Mouse (Mus musculus): ENCODE data around the gene Desi2.
"Not testable (repeated sequence)": the region's sequence is repeated elsewhere in the genome, so short reads cannot be mapped to it uniquely, and the experiment has no call there.

The Desi2 gene

DNA sequence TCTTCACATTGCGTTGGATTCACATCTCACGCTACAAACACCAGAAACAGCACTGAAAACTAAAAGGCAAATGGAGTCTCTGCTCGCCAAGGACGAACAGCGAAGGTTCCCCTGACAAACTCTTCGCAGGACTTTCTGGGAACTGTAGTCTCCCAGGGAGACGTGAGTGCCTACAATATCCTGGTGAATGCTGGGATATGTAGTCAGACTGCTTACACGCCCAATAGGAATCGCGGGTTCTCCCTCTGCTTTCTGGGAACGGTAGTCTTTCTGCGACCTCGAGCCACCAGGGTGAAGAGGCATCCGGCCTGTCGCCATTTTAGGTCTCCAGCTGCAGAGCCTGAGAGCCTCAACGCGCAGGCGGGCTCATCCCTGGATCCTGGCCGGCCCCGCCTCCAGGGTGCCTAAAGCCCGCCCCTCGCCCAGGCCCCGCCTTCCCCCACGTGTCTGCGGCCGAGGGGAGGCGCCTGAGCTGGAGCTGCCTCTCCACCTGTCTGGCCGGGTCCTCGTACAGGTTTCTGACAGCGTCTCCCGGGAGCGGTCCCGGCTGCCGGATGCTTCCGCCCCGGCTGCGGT, at the start of gene Desi2:
Desi2 (plus strand) TSS at position 202 of the 576 bp plus-strand sequence.
- in situ Hi-C loops (cut with MseI, MboI) = not testable (repeated sequence)

DNA sequence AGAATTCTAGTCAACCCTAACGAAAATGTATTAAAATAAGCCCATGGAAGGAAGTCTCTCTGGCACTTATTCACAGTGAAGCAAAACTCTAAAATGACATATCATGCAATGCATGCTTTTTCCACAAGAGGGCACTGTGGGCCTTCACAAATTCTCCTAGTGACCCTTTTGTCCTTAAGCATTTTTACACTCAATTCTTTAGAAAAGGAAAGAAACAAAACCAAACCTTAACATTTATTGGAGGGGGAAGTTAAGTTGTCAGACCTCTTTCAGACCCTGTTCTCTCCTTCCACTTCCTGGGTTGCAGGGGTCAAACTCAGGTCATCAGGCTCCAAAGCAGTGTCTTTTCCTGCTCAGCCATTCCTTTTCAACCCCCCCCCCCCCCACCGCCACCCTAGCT, 40.7 kb upstream of the Desi2 start:
- in situ Hi-C loops (cut with MseI, MboI) = loop anchor here in 1 of 2 experiments (10.0 kb wide), 1 partner anchor 158 kb away; no protein-coding TSS in a partner anchor

DNA sequence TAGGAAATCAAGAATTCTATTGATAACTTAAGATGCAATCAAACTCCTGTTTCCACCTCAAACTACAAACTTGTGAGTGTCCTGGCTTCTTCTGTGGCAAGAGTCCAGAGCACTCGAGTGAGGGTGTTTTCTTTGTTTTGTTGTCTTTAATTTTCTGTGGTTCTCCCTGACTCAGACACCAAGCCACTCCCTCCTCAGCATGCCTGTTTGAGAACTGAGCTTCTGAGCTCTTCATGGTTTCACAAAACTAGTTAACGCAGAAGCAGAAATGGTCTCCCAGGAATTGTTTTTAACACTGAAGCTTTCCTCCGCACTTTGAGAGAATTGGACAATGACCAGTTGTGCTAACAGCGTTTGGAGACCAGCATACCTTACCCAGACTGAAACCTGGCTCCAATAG, 40.3 kb upstream of the Desi2 start:
- in situ Hi-C loops (cut with MseI, MboI) = loop anchor here in 1 of 2 experiments (10.0 kb wide), 1 partner anchor 158 kb away; no protein-coding TSS in a partner anchor

DNA sequence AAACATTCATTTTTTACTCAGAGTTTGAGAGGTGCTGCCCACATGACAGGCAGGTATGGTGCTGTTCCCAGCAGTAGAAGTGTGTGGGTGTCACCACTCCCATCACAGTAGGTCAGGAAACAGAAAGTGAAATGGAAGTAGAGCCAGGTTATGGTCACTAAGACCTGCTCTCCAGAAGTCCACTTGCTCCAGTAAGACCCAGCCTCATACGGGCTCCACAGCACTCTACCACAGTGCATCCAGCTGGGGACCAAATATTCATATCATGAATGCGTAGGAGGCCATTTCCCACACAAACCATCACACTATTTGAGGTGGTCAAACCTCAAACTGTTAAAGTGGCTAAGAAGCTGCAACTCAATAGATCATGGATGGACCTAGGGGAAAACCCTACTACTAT, 5.0 kb upstream of the Desi2 start:
- in situ Hi-C loops (cut with MseI, MboI) = no loop called here

DNA sequence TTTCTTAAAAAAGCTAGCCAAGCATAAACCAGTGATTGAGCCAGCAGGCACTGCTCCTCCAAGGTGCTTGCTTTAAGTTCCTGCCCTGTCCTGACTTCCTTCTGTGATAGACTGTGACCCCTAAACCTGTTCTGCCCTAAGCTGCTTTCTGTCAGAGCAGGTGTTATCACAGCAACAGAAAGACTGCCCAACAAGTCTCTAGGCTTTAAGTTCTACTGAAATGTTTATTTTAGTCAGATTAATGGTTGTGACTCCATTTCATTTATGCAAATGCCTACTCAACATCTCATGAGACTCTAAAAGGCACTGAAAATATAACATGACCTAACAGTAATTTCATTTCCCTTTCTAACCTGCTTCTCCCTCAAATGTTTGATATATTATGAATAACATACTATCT, 1.6 kb upstream of the Desi2 start:
- in situ Hi-C loops (cut with MseI, MboI) = no loop called here

DNA sequence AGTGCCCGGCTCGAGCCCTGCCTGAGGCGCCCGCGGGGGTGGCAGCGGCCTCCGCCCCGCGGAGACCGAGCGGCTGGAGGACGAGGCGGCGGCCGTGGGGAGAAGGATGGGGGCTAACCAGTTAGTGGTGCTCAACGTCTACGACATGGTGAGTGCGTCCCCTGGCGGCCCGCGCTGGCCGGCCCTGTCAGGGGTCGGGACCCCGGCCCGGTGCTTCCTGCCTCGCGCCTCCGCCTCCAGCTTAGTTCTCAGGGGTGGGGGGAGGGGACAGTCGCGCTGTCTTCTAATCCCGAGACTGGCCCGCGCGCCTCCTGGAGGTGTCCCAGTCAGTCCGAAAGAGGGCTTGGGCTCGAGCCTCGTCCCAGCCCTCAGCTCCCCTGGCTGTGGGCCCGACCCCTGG, 593 bp downstream of the Desi2 start:
- in situ Hi-C loops (cut with MseI, MboI) = not testable (repeated sequence)

DNA sequence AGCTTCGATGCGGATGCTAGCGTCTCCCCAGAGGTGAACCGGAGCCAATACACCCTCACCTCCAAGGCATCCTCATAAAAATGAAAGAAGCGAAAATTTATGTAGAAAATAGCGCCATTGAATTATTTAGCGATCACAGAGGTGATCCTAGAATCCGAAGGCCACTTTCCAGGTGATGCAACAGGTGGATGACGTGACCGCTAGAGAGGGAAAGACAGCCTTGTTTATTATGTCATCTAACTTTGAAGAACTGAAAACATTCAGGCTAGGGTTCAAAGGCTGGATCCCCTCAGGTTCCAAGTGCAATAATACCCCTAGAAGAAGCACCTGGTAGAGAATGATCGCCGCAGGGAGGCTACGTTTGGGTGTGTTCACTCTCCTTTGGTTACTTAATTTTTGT, 1.2 kb downstream of the Desi2 start:
- in situ Hi-C loops (cut with MseI, MboI) = no loop called here

DNA sequence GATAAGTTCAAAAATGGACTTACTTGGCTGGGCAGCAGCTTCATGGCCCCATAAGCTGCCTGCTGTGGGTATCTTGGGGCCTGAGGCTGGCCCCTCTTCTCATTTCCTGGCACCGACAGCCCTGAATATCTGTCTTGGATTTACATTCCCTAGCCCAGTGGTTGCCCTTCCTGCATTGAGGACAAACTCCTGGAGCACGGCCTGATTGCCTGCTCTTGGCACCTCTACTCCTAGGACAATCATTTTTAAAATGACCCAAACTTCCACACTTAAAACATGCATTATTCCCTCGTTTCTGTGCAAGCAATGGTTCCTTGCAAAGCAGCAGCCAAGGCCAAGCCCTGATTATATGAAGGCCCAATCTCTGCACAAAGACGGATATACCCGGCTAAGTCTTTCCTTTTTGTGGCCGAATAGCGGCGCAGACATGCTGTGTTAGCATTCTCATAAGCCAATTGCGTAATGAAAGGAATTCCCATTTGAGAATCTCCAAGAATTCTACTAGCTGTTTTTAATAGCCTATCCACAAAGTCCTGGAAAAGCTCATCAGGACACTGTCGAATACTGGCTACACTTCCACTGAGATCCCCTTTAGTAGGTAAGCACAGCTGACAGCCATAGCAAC, 18.6 kb downstream of the Desi2 start:
- in situ Hi-C loops (cut with MseI, MboI) = no loop called here

DNA sequence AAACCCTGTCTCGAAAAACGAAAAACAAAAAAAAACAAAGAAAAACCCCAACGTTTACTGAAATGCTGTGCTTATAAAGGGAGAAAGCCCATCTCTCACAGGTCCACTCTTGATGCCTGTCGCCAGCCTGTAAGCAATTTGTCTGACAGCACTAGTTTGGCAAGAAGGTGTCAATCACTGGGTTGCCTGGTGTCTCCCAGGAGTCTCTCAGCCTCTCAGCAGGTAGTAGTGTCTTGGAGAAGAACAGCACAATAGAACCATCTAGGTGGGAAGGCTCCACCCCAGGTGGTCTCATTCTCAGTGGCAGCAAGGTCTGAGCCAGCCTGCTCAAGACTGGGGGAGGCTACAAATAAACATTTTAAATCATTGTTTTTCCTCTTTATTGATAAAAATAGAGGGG, 20.6 kb downstream of the Desi2 start:
- in situ Hi-C loops (cut with MseI, MboI) = not testable (repeated sequence)

DNA sequence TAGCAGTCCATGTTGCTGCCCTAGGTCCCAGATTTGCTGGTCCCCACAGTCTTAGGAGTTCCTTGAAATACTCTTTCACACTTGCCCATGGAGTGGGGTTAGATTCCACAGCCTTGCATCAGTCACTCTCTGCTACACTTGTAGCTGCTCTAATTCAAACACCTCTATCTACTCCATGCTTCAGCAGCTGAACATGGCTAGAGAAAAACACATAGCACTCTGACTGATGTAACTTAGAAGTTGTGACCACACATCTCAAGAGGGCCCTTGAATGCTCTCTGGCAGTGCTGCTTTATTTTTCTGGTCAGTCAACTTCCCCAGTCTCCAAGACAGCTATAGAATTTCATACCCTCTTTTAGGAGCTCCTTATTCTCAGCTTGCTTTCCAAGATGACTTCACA, 22.7 kb downstream of the Desi2 start:
- in situ Hi-C loops (cut with MseI, MboI) = no loop called here

DNA sequence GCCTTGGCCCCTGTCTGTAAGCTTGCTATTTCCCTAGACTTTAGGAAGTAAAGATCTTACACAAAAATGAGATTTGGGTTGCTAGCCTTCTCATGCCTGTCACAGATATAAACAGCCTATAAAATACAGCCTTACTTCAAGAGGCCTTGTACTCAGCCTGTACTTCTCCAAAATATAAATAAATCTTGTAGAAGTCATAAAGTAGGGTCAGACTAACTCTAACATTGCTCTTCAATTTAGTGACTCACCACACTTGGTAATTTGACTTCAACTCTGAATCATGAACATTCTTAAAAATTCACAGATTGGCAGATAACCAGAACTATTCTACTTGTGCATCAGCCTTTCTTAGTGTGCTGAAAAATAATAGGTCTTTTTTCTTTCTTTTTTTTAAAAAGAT, 29.9 kb downstream of the Desi2 start:
- in situ Hi-C loops (cut with MseI, MboI) = no loop called here

DNA sequence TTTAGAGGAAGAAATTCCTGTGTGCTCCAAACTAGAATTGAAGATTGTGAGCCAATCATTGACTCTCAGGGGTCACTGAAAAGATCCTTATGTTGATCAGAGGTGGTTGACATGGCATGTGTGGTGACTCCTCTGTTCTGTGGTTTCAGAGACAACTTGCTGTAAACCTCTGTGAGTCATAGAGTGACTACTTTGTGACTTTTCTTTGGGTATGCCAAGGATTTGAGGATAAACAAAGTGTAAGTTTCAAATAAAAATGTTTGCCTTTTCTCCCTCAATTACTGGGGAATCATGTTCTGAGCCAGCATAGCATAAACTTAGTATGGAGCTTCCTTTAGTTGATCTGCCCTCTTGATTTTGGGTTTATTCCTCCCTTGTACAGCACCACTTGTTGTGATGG, 31.1 kb downstream of the Desi2 start:
- in situ Hi-C loops (cut with MseI, MboI) = no loop called here

DNA sequence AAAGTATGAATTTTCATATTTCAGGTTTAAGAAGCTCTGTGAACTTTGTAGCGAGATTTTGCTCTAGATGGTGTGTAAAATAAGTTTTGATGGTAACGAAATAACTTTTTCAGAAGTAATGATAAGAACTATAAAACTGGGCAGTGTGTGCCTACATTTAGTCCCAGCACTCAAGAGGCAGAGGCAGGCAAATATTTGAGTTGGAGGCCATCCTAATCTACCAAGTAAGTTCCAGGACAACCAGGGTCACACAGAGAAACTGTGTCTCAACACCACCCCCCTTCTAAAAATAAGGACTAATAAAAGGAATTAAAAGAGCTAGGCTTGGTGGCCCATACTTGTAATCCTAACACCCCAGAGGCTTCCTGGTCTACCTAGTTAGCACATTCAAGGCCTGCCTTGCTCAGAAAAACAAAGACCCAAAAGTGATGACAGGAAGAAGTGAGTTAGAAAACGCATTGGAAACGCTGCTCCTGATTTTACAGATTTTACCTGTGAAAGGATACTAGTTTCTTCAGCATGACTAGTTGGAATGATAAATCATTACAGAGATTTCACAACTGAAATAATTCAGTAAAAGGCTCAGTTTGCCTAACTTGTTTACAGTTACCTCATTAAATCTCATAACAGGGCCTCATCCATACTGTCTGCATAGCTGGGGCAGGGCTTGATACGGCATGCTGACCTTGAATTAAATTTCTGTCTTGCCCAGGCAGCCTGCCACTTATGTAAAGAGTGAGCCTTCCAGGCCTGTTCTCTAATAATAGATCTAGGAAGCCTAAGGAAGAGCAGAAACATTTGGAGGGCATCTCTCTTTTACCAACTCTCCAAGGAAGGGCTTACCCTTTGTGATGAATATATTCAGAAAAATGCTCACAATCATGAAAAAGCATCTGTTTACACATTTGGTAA, 32.2 kb downstream of the Desi2 start:
- in situ Hi-C loops (cut with MseI, MboI) = no loop called here

DNA sequence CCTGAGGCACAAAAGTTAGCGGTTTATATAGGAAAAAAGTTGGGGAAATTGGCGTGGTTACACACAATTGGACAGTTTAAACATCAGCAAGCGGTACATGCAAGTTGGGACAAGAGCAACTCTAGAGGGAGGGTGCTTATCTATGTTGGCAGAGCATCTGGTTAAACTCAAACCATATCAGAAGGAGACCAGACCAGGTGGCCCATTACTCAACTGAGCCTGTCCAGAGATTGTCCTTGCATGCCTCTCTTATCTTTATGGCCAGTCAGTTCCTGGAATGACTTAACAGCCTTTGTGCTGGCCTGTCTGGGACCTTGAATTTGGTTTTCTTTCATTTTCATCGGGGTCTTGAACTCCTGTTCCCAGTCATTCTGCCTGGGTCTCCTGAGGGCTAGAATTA, 41.7 kb downstream of the Desi2 start:
- in situ Hi-C loops (cut with MseI, MboI) = not testable (repeated sequence)

DNA sequence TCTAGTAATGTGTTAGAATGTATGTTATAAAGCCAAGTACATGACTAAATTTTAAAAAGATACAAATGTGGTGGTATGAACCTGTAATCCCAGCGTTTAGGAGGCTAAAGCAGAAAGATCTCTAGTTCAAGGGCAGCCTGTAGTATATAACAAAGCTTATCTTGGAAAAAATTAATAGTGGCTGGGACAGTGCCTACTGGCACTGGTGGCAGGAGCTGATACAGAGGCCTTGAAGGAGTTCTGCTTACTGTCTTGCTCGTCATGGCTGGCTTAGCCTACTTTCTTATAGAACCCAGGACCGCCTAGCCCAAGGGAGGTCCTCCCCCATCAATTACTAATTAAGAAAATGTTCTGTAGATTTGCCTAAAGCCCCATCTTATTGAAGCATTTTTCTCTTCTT, 46.9 kb downstream of the Desi2 start:
- in situ Hi-C loops (cut with MseI, MboI) = no loop called here

DNA sequence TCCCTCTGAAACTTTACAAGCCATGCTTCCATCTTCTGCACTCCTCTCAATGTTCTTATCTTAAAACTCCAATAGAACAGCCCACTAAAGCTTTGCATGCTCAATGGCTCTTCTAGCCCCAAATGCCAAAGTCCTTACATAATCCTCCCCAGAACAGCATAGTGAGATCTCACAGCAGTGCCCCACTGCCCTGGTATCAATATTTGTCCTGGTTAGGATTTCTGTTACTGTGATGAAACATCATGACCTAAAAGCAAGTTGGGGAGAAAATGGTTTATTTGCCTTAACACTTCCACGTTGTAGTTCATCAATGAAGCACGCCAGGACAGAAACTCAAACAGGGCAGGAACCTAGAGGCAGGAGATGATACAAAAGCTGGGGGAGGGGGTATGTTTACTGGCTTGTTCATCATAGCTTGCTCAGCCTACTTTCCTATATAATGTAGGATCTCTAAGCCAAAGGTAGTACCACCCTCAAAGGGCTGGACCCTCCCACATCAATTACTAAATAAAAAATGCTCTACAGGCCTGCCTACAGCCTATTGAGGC, 48.8 kb downstream of the Desi2 start:
- in situ Hi-C loops (cut with MseI, MboI) = no loop called here

DNA sequence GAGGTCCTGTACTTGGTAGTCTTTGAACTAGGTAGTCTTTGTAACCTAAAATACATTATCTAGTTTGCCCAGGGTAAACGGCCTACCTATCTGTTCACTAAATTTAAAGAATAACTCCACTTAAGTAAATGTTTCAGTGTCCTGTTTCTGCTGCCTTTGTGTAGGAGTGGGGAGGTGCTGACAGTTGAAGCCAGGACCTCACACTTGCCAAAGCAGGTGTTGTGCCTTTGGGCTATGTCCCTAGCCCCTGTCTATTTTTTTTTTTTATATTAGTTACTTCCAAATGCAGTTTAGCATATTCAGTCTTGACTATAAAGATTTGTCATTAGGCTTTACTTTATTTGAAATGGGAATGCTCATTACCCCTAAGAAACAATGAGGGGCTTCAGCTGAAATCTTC, 51.5 kb downstream of the Desi2 start:
- in situ Hi-C loops (cut with MseI, MboI) = no loop called here

DNA sequence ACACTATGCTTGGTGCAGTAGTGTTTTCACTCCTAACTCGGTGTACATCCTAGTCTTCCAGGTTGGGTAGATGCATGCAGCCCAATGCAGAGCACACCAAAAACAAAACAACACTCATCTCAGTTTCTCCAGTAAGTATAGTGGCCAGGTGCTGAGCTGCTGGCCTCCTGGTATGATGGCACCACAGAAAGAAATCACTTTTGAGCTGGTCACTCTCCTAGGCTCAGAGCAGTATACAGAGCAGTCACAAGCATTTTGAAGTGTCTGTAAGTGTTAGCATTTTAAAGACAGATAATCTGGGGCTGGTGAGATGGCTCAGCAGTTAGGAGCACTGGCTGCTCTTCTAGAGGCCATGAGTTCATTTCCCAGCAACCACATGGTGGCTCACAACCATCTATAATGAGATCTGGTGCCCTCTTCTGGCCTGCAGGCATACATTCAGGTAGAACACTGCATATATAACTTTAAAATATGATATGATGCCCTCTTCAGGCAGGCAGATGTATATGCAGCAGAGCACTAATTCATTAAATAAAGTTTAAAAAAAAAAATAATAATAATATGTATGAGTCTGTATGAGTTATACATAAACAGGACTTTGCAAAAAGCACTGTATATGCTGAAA, 54.8 kb downstream of the Desi2 start:
- in situ Hi-C loops (cut with MseI, MboI) = no loop called here

DNA sequence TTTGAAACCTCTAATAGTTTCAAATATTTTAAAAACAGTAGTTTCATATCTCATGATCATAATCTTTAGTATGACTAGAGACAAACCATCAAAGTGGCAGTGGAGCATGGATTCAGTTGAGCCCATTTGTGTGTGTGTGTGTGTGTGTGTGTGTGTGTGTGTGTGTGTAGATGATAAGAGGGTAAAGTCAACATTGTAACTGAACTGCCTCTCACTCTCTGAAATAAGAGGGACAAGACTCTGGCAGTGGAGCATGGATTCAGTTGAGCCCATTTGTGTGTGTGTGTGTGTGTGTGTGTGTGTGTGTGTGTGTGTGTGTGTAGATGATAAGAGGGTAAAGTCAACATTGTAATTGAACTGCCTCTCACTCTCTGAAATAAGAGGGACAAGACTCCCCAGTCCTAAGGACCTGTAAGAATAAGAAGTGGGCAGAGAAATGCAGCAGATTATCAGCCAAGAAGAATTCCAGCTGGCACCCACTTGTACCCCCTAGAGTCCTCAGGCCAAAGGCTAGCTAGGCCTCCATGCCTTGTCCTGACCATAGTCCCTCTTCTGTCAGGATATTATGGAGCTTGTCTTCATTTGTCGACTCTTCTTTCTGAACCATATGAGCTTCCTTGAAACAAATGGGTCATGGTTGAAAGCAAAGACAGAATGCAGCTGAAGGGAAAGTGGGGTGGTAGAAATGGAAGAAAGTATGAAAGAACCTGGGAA, 61.0 kb downstream of the Desi2 start:
- in situ Hi-C loops (cut with MseI, MboI) = no loop called here

DNA sequence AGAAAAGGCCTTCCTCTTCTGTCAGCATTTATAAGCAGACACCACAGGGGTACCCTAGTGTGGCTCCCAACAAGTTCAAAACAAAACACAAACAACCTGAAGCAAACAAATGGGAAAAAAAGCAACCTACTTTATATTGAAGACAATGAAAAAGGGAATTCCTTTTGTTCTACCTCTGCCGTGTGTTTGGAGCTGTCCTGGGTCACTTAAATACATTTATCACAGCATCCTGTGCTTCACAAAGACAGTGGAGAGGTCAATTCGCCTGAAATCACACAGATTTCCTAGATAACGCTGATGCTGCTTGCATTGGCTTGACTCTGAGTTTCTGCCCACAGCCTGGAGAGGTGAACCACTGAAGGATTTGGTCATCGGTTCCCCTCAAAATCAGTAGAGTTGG, 67.4 kb downstream of the Desi2 start:
- in situ Hi-C loops (cut with MseI, MboI) = no loop called here

DNA sequence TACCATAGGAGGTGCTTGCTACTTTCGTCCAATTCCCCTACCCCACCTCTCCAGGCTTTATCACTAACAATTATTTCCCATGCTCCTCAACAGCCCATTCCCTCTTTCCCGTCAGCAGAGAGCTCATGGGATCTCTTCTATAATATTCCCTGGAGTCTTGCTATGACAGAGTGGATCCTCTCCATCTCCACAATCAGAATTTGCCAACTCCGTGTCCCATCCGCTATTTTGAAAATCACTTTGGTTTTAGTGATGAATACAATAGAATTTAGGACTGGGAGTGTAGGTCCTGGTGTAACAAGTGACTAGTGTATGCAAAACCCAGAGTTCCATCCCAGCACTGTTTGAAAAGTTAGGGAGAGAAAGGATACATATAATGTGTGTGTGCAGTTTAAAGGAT, 69.1 kb downstream of the Desi2 start:
- in situ Hi-C loops (cut with MseI, MboI) = no loop called here
